Mouse (Mus musculus): ENCODE data around the gene Steap3. TPM values are rescaled to one million over a fixed set of nuclear protein-coding genes. Genes with fewer than 3 reads are reported as not detected.

Steap3 gene
- total RNA-seq, 4 experiments from 2014 or later, result 5.6 to 7.5 (median 6.1) TPM

DNA sequence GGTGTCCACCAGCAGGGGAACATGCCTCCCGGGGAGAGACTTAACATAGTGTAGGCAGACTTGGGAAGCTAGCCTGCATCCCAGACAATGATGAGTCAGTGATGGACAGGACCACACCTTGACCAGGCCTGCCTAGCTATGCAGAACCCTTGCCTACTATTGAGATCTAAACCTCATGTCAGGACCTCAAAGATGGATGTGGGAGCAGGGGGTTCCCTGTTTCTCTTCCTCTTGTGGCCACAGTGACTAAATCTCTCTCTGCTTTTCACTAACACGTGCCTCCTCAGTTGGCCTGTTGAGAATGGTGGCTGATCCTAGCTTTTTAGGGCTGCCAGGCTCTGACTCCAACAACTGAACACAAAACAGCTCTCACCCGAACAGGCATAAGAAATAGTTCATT is 70.0 kb downstream of the Steap3 start:
- DNase-seq (ENCODE audit: low spot score in 2 of 2), result no peak

DNA sequence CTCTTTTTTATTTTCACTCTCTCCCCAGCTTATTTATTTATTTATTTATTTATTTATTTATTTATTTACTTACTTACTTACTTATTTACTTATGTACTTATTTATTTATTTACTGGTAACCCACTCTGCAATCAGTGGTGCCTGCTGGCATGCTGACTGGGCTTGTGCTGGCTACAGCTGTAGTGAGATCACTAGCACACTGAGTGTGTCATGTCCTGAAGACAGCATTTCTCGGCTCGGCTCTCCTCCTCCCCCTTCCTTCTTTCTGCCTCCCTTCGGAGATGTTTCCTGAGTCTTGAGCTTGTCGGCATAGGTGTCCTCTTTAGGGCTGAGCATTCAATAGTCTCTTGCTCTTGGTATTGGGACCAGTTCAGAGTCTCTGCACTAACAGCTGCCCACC is 73.6 kb downstream of the Steap3 start:
- DNase-seq (ENCODE audit: low spot score in 2 of 2), result no peak

DNA sequence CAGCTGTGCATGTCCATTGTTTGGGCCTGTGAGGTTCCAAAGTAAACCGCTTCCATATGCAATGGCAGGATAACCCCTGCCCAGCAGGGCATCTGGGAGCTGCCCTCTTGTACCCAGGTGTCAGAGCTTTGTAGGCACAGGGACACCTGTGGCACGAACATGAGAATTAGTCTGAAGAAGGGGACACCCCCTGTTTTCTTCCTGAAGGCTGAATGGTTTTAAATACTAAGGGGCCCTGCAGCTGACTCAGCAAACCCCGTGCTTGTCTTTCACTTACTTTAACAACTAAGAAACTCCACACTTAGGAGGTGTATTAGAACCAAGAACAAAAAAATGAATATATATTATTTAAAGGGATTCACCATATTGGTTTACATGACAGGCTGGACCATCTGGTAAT is 74.4 kb downstream of the Steap3 start:
- no peak for DNase-seq (ENCODE audit: low spot score in 2 of 2)

DNA sequence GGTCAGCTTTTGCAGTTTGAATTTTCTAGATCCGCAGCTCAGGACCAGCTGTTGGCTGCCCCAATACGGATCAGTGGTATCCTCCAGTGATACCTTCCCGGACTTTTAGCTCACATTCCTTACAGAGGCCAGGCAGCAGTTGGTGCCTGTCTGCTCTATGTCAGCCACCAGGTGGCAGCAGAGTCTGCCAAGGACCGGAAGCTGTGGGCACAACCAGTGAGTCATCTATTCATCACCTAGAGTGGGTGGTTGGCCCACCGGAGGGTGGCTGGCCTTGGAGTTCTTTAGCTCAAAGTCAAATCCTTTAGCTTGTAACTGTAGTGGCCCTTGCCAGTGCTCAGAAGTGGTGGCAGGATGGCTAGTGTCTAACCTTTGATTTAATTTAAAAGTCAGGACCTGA is 75.3 kb downstream of the Steap3 start:
- peak; percentile 62 to 67 for DNase-seq (ENCODE audit: low spot score in 2 of 2)

DNA sequence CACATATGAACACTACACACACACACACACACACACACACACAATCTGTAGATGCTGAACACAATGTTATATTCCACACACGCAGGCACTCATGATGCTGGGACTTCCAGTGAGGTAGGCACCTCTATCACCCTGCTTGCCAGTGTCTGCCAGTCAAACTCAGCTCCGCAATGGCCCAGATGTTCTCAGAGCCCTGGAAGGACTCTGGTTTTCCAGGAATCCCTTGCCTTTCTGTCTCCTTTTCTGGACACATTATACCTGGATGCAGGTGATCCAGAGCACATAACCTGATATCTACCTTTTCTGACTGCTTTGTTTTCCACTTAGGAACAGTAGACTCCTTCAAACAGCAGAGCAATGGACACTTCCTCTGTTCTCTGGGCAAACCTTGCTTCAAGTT is 75.8 kb downstream of the Steap3 start:
- no peak for DNase-seq (ENCODE audit: low spot score in 2 of 2)

DNA sequence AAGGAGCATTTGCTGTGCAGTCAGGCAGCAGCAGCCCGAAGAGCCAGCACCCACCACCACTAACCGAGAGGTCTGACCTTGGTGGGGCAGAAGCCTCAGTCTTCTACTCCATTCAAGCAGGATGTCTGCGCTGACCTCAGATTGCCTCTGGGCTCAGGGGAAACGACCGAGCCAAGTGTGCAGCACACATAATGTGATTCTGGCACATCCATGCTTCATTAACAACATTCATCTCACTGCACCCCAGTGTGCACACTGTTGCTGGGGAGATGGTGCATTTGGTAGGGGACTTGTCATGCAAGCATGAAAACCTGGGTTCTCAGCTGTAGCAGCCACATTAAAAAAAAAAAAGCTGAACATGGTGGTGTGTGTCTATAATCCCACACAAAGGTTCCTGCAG is 76.6 kb downstream of the Steap3 start:
- no peak for DNase-seq (ENCODE audit: low spot score in 2 of 2)

DNA sequence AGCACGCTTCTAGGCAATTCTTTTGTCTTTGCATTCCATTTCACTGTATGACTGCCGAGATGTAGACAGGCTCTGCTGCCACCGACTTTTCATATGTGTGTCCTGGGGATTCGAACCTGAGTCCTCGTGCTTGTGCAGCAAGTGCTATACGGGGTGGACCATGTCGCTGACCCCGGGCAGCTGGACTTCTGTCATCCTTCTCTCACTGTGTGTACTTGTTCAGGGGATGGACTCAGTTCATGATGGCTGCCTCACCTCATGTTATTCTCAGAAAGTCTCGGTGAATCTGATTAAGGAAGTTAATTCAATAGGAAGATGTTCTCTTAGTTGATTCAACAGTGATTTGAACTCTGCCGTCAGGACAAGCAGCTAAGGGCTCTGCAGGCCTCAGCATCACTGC is 78.9 kb downstream of the Steap3 start:
- no peak for DNase-seq (ENCODE audit: low spot score in 2 of 2)

DNA sequence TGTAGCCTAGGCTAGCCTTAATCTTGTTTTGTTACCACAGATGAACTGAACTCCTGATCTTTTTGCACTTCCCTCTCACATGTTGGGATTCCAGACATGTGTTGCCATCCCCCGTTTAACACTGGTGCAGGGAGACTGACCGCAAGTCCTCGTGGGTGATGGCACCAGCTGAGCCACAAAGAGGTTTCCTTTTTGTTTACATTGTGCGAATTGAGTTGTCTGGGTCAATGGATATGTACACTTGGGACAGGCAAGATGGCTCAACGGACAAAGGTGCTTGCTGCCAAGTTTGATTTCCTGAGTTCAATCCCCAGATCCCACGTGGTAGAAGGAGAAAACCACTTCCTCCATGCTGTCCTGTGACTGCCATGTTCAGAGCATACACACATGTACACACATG is 80.2 kb downstream of the Steap3 start:
- no peak for DNase-seq (ENCODE audit: low spot score in 2 of 2)

DNA sequence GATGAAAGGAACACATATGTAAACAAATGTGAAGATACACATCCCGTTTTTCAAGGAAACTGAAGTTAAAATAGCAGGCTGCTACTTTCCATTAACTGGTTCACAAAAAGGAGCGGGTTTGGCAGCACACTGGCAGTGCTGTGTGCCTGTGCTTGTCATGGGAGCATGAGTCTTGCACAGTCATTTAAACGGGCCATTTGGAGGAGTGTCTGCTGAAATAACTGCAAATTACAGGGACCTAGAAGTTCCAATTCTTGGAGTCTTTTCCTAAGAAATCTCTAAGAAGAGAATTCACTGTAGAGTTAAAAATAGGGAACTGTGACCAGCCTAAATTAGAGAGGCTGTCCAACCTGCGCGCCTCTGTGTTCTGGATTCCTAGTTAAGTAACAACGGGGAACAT is 81.6 kb downstream of the Steap3 start:
- peak in 1 of 2 experiments; percentile 22 for DNase-seq (ENCODE audit: low spot score in 2 of 2)

DNA sequence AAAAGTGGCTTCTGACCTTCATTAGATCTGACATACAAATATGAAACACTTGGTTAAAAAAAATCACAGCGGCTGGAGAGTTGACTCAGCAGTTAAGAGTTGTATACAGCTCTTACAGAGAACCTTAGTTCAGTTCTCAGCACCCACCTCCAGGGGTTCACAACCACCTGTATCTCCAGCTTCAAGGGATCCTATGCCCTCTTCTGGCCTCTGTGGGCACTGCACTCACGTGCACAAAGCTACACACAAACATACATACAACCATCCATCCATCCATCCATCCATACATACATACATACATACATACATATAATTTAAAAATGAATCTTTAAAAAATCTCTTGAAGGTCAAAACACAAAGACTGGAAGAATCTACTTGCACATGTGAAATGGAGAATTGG is 82.2 kb downstream of the Steap3 start:
- DNase-seq (ENCODE audit: low spot score in 2 of 2), result no peak

DNA sequence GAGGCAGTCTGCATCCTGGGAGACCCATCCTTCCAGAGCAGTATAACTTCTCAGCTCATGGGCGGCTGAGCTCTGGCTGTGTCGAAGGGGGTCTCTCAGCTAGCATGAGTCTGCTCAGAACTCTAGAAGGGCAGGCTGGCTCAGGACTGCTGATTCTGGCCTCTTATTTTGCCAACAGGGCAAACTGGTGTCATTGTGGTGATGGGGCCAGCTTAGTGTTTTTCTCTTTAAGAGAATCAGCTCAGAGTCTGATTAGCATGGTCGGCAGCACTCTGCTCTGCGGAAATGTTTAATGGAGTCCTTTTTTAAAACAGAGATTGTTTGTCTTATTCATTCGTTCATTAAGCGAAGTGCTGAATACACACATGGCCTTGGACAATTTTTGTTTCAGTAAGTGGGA is 83.3 kb downstream of the Steap3 start:
- DNase-seq (ENCODE audit: low spot score in 2 of 2), result peak in 1 of 2 experiments; percentile 20

DNA sequence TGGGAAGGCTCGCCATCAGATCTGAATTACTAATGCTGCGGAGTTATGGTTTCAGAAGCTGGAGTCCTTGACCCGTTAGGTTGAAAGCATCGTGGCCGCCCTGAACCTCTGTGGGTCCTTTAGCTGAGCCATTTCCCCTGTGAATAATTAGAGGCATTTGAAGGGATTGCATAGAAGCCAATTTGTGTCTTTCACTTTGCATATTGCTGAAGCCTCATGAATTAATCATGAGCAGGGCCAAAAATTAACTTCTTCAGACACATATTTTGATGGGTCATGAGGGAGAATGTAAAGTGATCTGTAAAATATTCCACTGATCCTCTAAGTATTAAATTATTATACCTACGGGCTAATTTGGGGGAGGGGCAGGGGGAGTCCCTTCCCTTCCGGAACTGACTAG is 85.4 kb downstream of the Steap3 start:
- DNase-seq (ENCODE audit: low spot score in 2 of 2), result no peak

DNA sequence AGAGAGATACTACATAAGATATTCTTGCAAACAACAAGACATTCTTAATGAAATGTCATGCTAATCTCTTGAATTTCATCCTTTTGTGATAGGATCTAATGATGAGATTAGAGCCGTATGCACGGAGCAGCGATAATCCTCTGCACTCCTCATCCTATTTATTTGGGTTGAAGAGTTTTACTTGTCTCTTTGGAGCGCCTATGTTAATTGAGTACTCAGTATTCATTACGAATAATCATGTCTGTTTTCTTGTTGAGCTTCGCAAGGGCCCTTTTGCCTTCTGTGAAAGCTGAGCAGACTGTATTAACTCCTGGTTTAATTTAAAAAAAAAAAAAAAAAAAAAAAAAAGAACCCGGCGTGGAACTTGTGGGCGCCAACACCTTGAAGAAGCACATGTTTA is 85.8 kb downstream of the Steap3 start:
- DNase-seq (ENCODE audit: low spot score in 2 of 2), result no peak

DNA sequence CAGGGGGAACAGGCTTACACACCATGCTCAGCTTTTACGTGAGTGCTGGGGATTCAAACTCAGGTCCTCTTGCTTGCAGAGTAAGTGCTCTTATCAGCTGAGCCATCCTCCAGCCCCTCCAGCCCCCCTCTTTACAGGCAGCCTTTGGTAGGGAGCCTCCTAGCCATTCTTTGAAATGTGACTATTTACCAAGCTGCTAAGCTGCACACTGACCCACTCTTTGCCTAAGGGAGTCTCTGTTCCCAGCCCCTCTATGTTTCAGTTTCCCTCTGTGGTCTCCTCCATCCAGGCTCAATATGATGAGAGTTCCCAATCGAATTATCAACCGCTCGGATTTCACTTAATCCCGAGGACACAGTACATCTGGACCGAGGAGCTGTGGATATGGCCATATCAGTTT is 86.3 kb downstream of the Steap3 start:
- no peak for DNase-seq (ENCODE audit: low spot score in 2 of 2)

DNA sequence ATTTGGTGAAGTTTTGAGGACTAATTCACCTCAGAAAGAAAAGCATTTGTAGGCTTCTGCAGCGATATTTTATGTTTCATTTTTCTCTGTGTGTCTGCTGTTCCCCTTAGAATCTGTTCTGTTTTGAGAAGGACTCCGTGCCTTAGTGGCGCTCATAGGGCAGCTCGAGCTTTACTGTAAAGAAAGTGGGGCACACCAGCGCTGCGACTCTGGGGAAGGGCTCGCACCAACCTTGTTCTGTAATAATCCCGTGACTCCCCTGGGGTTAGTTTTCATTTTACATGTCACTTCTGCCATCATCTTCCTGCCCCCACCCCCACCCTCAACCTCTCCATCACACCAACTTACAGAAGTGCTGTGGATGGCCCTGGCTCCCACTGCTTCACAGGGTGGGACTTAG is 95.4 kb downstream of the Steap3 start:
- no peak for DNase-seq (ENCODE audit: low spot score in 2 of 2)

DNA sequence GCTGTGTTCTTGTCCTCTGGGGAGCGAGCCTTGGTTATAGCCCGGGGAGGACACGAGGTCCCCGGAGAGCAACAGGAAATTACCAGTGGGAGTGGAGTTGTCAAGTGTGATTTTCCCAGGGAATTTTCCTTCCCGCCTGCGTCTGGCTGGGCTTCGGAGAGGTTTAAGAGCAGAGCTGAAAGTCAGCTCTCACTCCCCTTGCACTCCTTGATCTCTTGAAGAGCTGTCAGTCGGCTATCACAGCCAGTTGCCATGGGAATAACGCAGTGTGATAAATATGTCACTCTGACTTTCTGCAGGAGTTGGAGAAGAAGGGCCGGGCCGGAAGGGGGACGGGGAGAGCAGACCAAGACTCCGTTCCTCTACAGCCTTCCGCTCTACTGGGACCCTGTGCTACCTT is 96.2 kb downstream of the Steap3 start:
- DNase-seq (ENCODE audit: low spot score in 2 of 2), result no peak

DNA sequence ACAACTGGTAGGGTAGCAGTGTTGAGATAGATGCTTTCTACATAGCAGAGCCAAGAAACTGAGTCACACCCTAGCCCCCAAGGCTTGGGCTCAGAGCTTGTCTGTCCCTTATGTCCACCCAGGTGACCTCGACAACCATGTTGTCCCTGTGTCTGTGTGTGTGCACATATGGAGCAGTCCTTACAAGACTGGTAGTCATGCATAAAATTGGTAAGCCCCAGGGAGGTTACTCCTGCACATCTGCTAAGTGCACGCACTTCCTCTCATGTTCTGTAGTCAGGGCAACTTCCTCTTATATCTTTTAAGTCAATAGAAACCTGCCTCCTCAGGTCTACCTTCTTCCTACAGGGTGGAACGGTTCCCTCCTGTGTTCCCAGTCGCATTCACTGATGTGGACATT is 97.5 kb downstream of the Steap3 start:
- DNase-seq (ENCODE audit: low spot score in 2 of 2), result no peak

DNA sequence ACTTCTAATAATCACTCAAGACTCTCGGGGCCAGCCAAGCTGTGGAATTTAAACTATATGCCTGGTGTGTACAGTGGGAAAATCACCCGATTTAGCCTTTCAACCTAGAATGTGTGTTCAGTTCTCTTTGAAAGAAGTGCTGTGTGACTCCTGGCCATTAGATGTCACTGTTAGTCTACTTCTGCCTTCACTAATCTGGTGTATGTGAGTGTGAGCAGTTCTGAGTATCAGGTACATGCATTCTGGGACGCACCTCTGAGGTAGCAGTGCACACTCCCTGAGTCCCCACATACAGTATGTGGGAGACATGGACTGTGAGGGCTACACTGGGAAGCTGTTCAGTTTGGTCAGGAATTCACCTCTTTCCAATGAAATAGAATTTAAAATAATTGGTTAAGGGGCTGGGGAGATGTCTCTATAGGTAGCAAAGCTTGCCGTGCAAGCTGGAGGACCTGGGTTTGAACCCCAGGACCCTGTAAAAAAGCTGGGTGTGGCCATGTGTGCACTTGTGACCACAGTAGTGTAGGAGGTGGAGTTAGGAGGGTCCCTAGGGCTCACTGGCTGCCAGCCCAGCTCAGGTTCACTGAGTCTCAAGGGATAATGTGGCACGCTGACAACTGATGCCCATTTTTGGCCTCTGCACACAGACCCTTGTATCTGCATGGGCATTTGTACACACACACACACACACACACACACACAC is 100.5 kb downstream of the Steap3 start:
- DNase-seq (ENCODE audit: low spot score in 2 of 2), result no peak

DNA sequence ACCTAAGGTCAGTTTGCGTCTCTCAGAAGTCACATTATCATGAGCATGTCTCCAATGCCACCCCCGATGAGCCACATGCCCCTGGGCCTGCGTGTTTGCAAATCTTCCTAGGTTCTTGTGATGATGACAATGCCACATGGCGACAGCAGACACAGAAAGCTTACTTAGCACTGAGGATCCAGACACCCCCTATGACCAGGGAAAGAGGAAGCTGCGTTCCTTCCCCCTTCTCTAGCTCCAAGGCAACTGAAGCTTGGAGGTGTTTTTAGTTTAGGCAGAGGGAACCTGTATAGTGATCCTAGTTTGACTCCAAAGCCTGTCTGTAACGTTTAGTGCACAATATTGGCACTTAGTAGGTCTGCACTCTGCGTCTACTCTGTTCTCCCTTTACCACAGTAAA is 102.2 kb downstream of the Steap3 start:
- DNase-seq (ENCODE audit: low spot score in 2 of 2), result no peak

DNA sequence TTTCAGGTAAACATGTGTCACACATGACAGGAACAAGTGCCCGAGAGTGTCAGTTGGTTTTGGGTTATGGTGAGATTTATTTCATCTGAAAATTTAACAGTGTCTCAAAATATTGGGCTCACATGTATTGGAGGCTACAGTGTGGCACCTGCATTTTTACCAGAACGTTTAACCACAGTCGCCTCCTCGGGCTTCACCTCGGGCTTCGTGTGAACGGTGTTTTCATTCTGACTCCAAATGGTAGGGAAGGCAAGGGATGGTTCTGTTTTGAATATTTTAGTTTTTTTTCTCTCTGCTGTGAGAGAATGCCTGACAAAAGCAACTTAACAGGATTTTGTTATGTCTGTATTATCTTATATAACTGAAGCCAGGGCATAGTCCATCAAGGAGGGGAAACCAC is 103.8 kb downstream of the Steap3 start:
- no peak for DNase-seq (ENCODE audit: low spot score in 2 of 2)

DNA sequence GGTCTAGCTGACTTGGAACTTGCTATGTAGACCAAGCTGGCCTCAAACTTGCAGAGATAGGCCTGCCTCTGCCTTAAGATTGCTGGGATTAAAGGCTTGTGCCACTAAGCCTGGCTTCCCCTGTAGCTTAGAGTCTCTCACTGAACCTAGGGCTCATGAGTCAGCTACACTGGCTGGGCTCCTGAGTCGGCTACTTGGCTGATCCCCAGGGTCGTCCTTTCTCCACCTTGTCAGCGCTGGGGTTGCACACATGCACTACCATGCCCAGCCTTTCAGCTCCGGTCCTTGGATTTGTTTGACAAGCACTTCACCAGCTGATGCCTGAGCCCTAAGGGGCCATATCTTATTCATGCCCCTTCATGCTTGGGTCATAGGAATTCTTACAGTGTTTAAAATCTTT is 104.5 kb downstream of the Steap3 start:
- DNase-seq (ENCODE audit: low spot score in 2 of 2), result no peak

DNA sequence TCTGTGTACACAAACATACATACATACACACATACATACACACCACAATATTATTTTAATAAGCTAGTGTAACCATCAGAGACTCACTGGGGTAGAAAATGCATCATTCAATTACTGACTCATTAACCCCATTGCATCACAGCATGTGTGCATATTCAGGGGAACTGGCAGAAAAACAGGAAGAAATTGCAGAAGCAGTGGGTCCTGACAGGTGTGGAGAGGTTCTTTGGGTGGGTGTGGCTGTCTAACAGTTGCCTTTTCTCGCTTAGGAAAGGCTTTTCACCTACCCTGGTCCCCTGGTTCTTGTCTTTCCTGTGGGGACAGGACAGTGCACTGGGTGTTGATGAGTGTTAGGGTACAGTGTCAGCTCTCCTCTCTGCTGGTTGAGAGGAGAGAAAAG is 109.9 kb downstream of the Steap3 start:
- no peak for DNase-seq (ENCODE audit: low spot score in 2 of 2)

DNA sequence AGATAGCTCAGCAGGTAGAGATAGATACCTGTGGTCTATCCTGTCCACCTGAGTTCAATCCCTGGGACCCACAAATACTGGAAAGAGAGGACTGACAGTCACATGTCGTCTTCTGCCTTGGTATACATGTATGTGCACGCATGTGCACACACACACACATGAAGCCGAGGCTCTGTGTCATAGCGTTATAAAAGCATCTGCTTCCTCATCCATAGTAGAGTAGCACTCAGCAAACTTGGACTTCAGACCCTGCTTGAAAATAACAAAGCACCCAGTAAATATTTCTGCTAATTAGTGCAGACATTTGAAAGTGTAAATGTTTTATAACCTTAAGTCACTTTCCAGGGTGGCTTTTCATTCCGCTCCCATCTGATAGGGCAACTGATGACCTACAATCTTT is 111.0 kb downstream of the Steap3 start:
- no peak for DNase-seq (ENCODE audit: low spot score in 2 of 2)
